Mouse (Mus musculus) forebrain, embryonic 13.5 days (tissue): Measurements from ENCODE around the gene Echdc3. TPM values are rescaled to one million over a fixed set of nuclear protein-coding genes. Genes with fewer than 3 reads are reported as not detected.

Experiments used
- ATAC-seq: fragments of 200-750 bp; cut with Nextera tagmentation; 2 replicates; pipeline ENCODE4 v1.8.0; 2017
- H3K27ac ChIP-seq: fragments of 300-500 bp; sonication (generic); 2 replicates; pipeline ENCODE4 v1.5.1; 2015; ENCODE audit warnings: inconsistent platforms, mild to moderate bottlenecking, moderate library complexity
- H3K27me3 ChIP-seq: fragments of 300-500 bp; sonication (generic); 2 replicates; pipeline ENCODE4 v1.6.1; 2015; ENCODE audit warnings: mild to moderate bottlenecking, inconsistent platforms
- H3K36me3 ChIP-seq: fragments of 300-500 bp; sonication (generic); 2 replicates; pipeline ENCODE4 v1.6.1; 2015; ENCODE audit warnings: mild to moderate bottlenecking, inconsistent platforms; ENCODE audit not compliant: poor library complexity, severe bottlenecking
- H3K4me1 ChIP-seq: fragments of 300-500 bp; sonication (generic); 2 replicates; pipeline ENCODE4 v1.6.1; 2015; ENCODE audit warnings: inconsistent platforms
- H3K4me2 ChIP-seq: fragments of 300-500 bp; sonication (generic); 2 replicates; pipeline ENCODE4 v1.6.1; 2015; ENCODE audit warnings: inconsistent platforms, mild to moderate bottlenecking, moderate library complexity
- H3K4me3 ChIP-seq: fragments of 300-500 bp; sonication (generic); 2 replicates; pipeline ENCODE4 v1.5.1; 2015; ENCODE audit warnings: mild to moderate bottlenecking, inconsistent platforms
- H3K9ac ChIP-seq: fragments of 300-500 bp; sonication (generic); 2 replicates; pipeline ENCODE4 v1.6.1; 2015; ENCODE audit warnings: mild to moderate bottlenecking, inconsistent platforms
- H3K9me3 ChIP-seq: fragments of 300-500 bp; sonication (generic); replicated peaks from 2 replicates; pipeline ENCODE4 v1.6.1; 2016; ENCODE audit warnings: inconsistent platforms
- WGBS: fragments of 180-500 bp; shearing (Covaris S2); methylation state at CpG from one replicate; pipeline ENCODE4 v1.1.7; 2015; 5-methylcytosine and 5-hydroxymethylcytosine counted together
- polyA plus RNA-seq: library from polyadenylated mRNA; unstranded; fragments of >200 nt; fragmentation: Nextera tagmentation; extraction: Ambion mirVana; gene quantifications from 2 replicates; pipeline ENCODE4 v1.2.1, GENCODE M21; 2015

Gene Echdc3
- polyA plus RNA-seq, 1 experiment from 2014 or later, result 1.2 TPM

GRCm38 (mm10) chr2:6212327-6212723 is 508 bp downstream of the Echdc3 start:
- no peak overlapping the region for H3K27ac ChIP-seq
- peak overlapping the region; percentile 43 for H3K4me3 ChIP-seq
- peak overlapping the region; percentile 69 for H3K4me2 ChIP-seq
- peaks cover 3% of the 10 kb centered on the region; the same call in 1 of the 2 replicates for H3K27me3 ChIP-seq
- ATAC-seq, result no peak
- no peaks in the 10 kb centered on the region for H3K9me3 ChIP-seq
- peak overlapping the region; percentile 63 for H3K9ac ChIP-seq
- 46% methylated on average over 9 of the region's 9 CpGs for WGBS
- no peaks in the 10 kb centered on the region for H3K36me3 ChIP-seq
- H3K4me1 ChIP-seq, result peaks cover 15% of the 10 kb centered on the region

- Histone ChIP-seq H3K27me3 (peaks cover 3% of the 10 kb centered on the region; the same call in 1 of the 2 replicates), H3K4me3 (no peak overlapping the region), H3K9ac (no peak overlapping the region), H3K36me3 (no peaks in the 10 kb centered on the region), H3K9me3 (no peaks in the 10 kb centered on the region), H3K27ac (no peak overlapping the region), H3K4me1 (peaks cover 15% of the 10 kb centered on the region), H3K4me2 (no peak overlapping the region)
- no peak for ATAC-seq
- 85% methylated on average over 6 of the region's 6 CpGs for WGBS
Observed at GRCm38 (mm10) chr2:6210840-6211239, 2.0 kb downstream of the Echdc3 start.

GRCm38 (mm10) chr2:6209746-6210145 is 3.1 kb downstream of the Echdc3 start:
- ATAC-seq, result no peak
- Histone ChIP-seq H3K9me3 (no peaks in the 10 kb centered on the region), H3K36me3 (no peaks in the 10 kb centered on the region), H3K4me2 (no peak overlapping the region), H3K27me3 (no peaks in the 10 kb centered on the region), H3K4me1 (peaks cover 15% of the 10 kb centered on the region), H3K4me3 (no peak overlapping the region), H3K27ac (no peak overlapping the region), H3K9ac (no peak overlapping the region)
- 89% methylated on average over 3 of the region's 3 CpGs for WGBS

- no peak for ATAC-seq
- H3K4me1 ChIP-seq, result peaks cover 15% of the 10 kb centered on the region
- no peak overlapping the region for H3K9ac ChIP-seq
- WGBS, result 80% methylated on average over 11 of the region's 11 CpGs
- no peaks in the 10 kb centered on the region for H3K36me3 ChIP-seq
- no peak overlapping the region for H3K4me3 ChIP-seq
- H3K4me2 ChIP-seq, result no peak overlapping the region
- H3K27me3 ChIP-seq, result no peaks in the 10 kb centered on the region
- H3K27ac ChIP-seq, result no peak overlapping the region; the same call in 1 of the 2 replicates
- no peaks in the 10 kb centered on the region for H3K9me3 ChIP-seq
Observed at GRCm38 (mm10) chr2:6209116-6209515, 3.7 kb downstream of the Echdc3 start.

GRCm38 (mm10) chr2:6207736-6208135 is 5.1 kb downstream of the Echdc3 start:
- H3K4me2 ChIP-seq, result no peak overlapping the region
- H3K27ac ChIP-seq, result no peak overlapping the region
- 88% methylated on average over 2 of the region's 2 CpGs for WGBS
- H3K36me3 ChIP-seq, result no peaks in the 10 kb centered on the region
- no peaks in the 10 kb centered on the region for H3K27me3 ChIP-seq
- H3K9me3 ChIP-seq, result no peaks in the 10 kb centered on the region
- H3K9ac ChIP-seq, result no peak overlapping the region
- H3K4me3 ChIP-seq, result no peak overlapping the region
- ATAC-seq, result no peak
- peaks cover 6% of the 10 kb centered on the region for H3K4me1 ChIP-seq

- H3K4me3 ChIP-seq, result no peak overlapping the region
- H3K27ac ChIP-seq, result no peak overlapping the region
- H3K4me1 ChIP-seq, result peaks cover 9% of the 10 kb centered on the region
- H3K9ac ChIP-seq, result no peak overlapping the region
- no peaks in the 10 kb centered on the region for H3K9me3 ChIP-seq
- no peak overlapping the region for H3K4me2 ChIP-seq
- no peaks in the 10 kb centered on the region for H3K36me3 ChIP-seq
- ATAC-seq, result no peak
- 42% methylated on average over 9 of the region's 10 CpGs for WGBS
- H3K27me3 ChIP-seq, result no peaks in the 10 kb centered on the region
Observed at GRCm38 (mm10) chr2:6196363-6196973, 16.4 kb downstream of the Echdc3 start.

- peak; percentile 44; the same call in 1 of the 2 replicates for ATAC-seq
- Histone ChIP-seq H3K4me2 (no peak overlapping the region), H3K27ac (no peak overlapping the region), H3K27me3 (no peaks in the 10 kb centered on the region), H3K4me1 (peaks cover 9% of the 10 kb centered on the region), H3K9me3 (no peaks in the 10 kb centered on the region), H3K9ac (no peak overlapping the region), H3K4me3 (no peak overlapping the region), H3K36me3 (no peaks in the 10 kb centered on the region)
- WGBS, result 72% methylated on average over 15 of the region's 15 CpGs
Observed at GRCm38 (mm10) chr2:6195468-6196239, 17.2 kb downstream of the Echdc3 start.

- Histone ChIP-seq H3K4me3 (no peak overlapping the region), H3K4me1 (peaks cover 9% of the 10 kb centered on the region), H3K9ac (no peak overlapping the region), H3K4me2 (no peak overlapping the region), H3K9me3 (no peaks in the 10 kb centered on the region), H3K36me3 (no peaks in the 10 kb centered on the region), H3K27ac (no peak overlapping the region), H3K27me3 (no peaks in the 10 kb centered on the region)
- WGBS, result 67% methylated on average over 7 of the region's 7 CpGs
- no peak for ATAC-seq
Observed at GRCm38 (mm10) chr2:6194497-6194896, 18.3 kb downstream of the Echdc3 start.

- Histone ChIP-seq H3K27ac (no peak overlapping the region), H3K27me3 (no peaks in the 10 kb centered on the region), H3K9ac (no peak overlapping the region), H3K36me3 (no peaks in the 10 kb centered on the region), H3K9me3 (no peaks in the 10 kb centered on the region), H3K4me2 (no peak overlapping the region), H3K4me3 (no peak overlapping the region), H3K4me1 (peaks cover 9% of the 10 kb centered on the region)
- 74% methylated on average over 10 of the region's 10 CpGs for WGBS
- ATAC-seq, result no peak
Observed at GRCm38 (mm10) chr2:6193591-6193973, 19.3 kb downstream of the Echdc3 start.

- Histone ChIP-seq H3K9ac (no peak overlapping the region), H3K36me3 (no peaks in the 10 kb centered on the region), H3K4me2 (no peak overlapping the region), H3K27me3 (no peaks in the 10 kb centered on the region), H3K4me1 (peaks cover 9% of the 10 kb centered on the region), H3K4me3 (no peak overlapping the region), H3K27ac (no peak overlapping the region), H3K9me3 (no peaks in the 10 kb centered on the region)
- peak; percentile 75 for ATAC-seq
- WGBS, result 77% methylated on average over 20 of the region's 20 CpGs
Observed at GRCm38 (mm10) chr2:6192820-6193590, 19.8 kb downstream of the Echdc3 start.

- no peak for ATAC-seq
- Histone ChIP-seq H3K4me2 (no peak overlapping the region), H3K4me1 (0 out of 2 replicates have a peak, but pooled peaks cover 6% of the 10 kb centered on the region), H3K4me3 (no peak overlapping the region), H3K9ac (no peak overlapping the region), H3K27me3 (no peaks in the 10 kb centered on the region), H3K27ac (no peak overlapping the region), H3K9me3 (no peaks in the 10 kb centered on the region), H3K36me3 (no peaks in the 10 kb centered on the region)
- 90% methylated on average over 6 of the region's 6 CpGs for WGBS
Observed at GRCm38 (mm10) chr2:6190036-6190435, 22.8 kb downstream of the Echdc3 start.

GRCm38 (mm10) chr2:6189675-6189998 is 23.2 kb downstream of the Echdc3 start:
- 92% methylated on average over 2 of the region's 2 CpGs for WGBS
- Histone ChIP-seq H3K4me2 (no peak overlapping the region), H3K27ac (no peak overlapping the region), H3K4me3 (no peak overlapping the region), H3K9ac (no peak overlapping the region), H3K4me1 (0 out of 2 replicates have a peak, but pooled peaks cover 6% of the 10 kb centered on the region), H3K36me3 (no peaks in the 10 kb centered on the region), H3K9me3 (peaks cover 2% of the 10 kb centered on the region; the same call in 1 of the 2 replicates), H3K27me3 (no peaks in the 10 kb centered on the region)
- ATAC-seq, result no peak
